Mouse (Mus musculus): ENCODE measurements around the gene Amn. TPM values are rescaled to one million over a fixed set of nuclear protein-coding genes. Genes with fewer than 3 reads are reported as not detected.

Amn gene
- total and polyA plus RNA-seq, 3 experiments = 0.12 to 0.14 TPM; not detected in 1

GRCm38 (mm10) chr12:111239930-111240329 is 31.0 kb upstream of the Amn start:
- Histone ChIP-seq H3K9ac (ENCODE audit: control insufficient read depth, low read depth, low read length, poor library complexity, severe bottlenecking) (no peak overlapping the region), H3K4me3 (ENCODE audit: control insufficient read depth in 1 of 2, insufficient read depth in 1 of 2, low read depth in 2 of 2, low read length in 2 of 2) (no peak overlapping the region), H3K27me3 (ENCODE audit: control insufficient read depth in 1 of 2, insufficient read depth in 2 of 2, low read length in 2 of 2) (no peaks in the 10 kb centered on the region), H3K27ac (ENCODE audit: control insufficient read depth, low read depth, low read length) (no peak overlapping the region), H3K9me3 (replicated peaks; ENCODE audit: insufficient read depth, low read length) (no peaks in the 10 kb centered on the region), H3K79me2 (ENCODE audit: control insufficient read depth, insufficient read depth, low read length, poor library complexity) (no peaks in the 10 kb centered on the region), H3K4me1 (ENCODE audit: control insufficient read depth in 1 of 2, insufficient read depth in 2 of 2, low read length in 2 of 2) (no peaks in the 10 kb centered on the region), H3K36me3 (ENCODE audit: control insufficient read depth in 1 of 2, insufficient read depth in 2 of 2, low read length in 2 of 2) (peaks cover 0 to 11% of the 10 kb centered on the region in 2 experiments; a peak in 2 of 4 replicates)
- TF ChIP-seq MYB (IDR thresholded peaks at IDR 0.05; ENCODE audit: low read depth, low read length) (no peak), POLR2A (IDR thresholded peaks at IDR 0.05; ENCODE audit: control insufficient read depth in 1 of 2, insufficient read depth in 1 of 2, low read depth in 1 of 2, low read length in 2 of 2, poor library complexity in 1 of 2) (no peak), BHLHE40 (IDR thresholded peaks at IDR 0.05; ENCODE audit: borderline replicate concordance, low read depth, low read length) (no peak), MAX (IDR thresholded peaks at IDR 0.05; ENCODE audit: low read length) (no peak), ZC3H11A (IDR thresholded peaks at IDR 0.05; ENCODE audit: low read depth, low read length) (no peak), TBP (IDR thresholded peaks at IDR 0.05; ENCODE audit: low read depth, low read length) (no peak), MEF2A (IDR thresholded peaks at IDR 0.05; ENCODE audit: extremely low read depth, insufficient replicate concordance, low read depth, low read length, poor library complexity, severe bottlenecking) (no peak), JUND (IDR thresholded peaks at IDR 0.05; ENCODE audit: low read depth, low read length) (no peak), E2F4 (IDR thresholded peaks at IDR 0.05; ENCODE audit: borderline replicate concordance, low read depth, low read length) (no peak), SIN3A (IDR thresholded peaks at IDR 0.05; ENCODE audit: low read length) (no peak), GATA1 (IDR thresholded peaks at IDR 0.05; ENCODE audit: low read depth, low read length) (no peak), ETS1 (IDR thresholded peaks at IDR 0.05; ENCODE audit: low read depth, low read length) (no peak), CHD2 (IDR thresholded peaks at IDR 0.05; ENCODE audit: low read length) (no peak), MXI1 (IDR thresholded peaks at IDR 0.05; ENCODE audit: low read depth, low read length) (no peak), MYC (IDR thresholded peaks at IDR 0.05; ENCODE audit: low read depth, low read length) (no peak), MAZ (IDR thresholded peaks at IDR 0.05; ENCODE audit: low read depth, low read length) (no peak), TAL1 (IDR thresholded peaks at IDR 0.05; ENCODE audit: low read length) (no peak)
- no peak for DNase-seq (ENCODE audit: low read depth, low spot score)

DNA sequence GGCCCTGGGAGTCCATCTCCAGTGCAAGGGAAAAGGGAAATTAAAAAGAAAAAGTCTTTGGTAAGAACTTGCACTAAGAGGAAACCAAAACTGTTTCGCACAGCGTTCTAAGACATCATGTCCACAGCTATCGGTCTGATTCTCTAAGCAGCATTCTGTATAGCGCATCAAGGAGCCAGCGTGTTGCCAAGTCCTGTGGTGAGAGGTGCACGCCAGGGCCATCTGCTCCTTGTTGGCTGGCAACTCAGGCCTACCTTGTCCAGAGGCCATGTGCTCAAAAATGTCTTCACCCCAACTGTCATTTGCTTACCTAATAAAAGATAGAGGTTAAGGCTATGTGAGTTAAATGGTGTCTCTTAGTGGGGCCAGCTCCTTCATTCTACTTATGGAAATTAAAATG is 29.0 kb upstream of the Amn start:
- TF ChIP-seq USF2 (IDR thresholded peaks at IDR 0.05; ENCODE audit: borderline replicate concordance in 1 of 2, insufficient read depth in 1 of 2, low read depth in 1 of 2, low read length in 2 of 2) (no peak), MYC (IDR thresholded peaks at IDR 0.05; ENCODE audit: low read depth, low read length) (no peak), ZNF384 (IDR thresholded peaks at IDR 0.05; ENCODE audit: low read depth, low read length) (no peak), TBP (IDR thresholded peaks at IDR 0.05; ENCODE audit: low read depth, low read length) (no peak), TAL1 (IDR thresholded peaks at IDR 0.05; ENCODE audit: low read length) (no peak), EP300 (IDR thresholded peaks at IDR 0.05; ENCODE audit: low read depth in 1 of 2, low read length in 2 of 2) (no peak), GABPA (IDR thresholded peaks at IDR 0.05; ENCODE audit: low read depth, low read length) (no peak)
- H3K4me3 ChIP-seq (ENCODE audit: control insufficient read depth in 1 of 2, insufficient read depth in 1 of 2, low read depth in 2 of 2, low read length in 2 of 2) = no peak overlapping the region
- H3K36me3 ChIP-seq (ENCODE audit: control insufficient read depth in 1 of 2, insufficient read depth in 2 of 2, low read length in 2 of 2) = peaks cover 0 to 9% of the 10 kb centered on the region in 2 experiments; a peak in 2 of 4 replicates
- no peaks in the 10 kb centered on the region for H3K79me2 ChIP-seq (ENCODE audit: control insufficient read depth, insufficient read depth, low read length, poor library complexity)
- H3K27ac ChIP-seq (ENCODE audit: control insufficient read depth, low read depth, low read length) = no peak overlapping the region
- H3K9ac ChIP-seq (ENCODE audit: control insufficient read depth, low read depth, low read length, poor library complexity, severe bottlenecking) = no peak overlapping the region
- H3K27me3 ChIP-seq (ENCODE audit: control insufficient read depth in 1 of 2, insufficient read depth in 2 of 2, low read length in 2 of 2) = no peaks in the 10 kb centered on the region
- 0 out of 4 replicates have a peak, but pooled peaks cover 0 to 2% of the 10 kb centered on the region in 2 experiments for H3K4me1 ChIP-seq (ENCODE audit: control insufficient read depth in 1 of 2, insufficient read depth in 2 of 2, low read length in 2 of 2)
- DNase-seq (ENCODE audit: low read depth, low spot score) = no peak
- no peaks in the 10 kb centered on the region for H3K9me3 ChIP-seq (replicated peaks; ENCODE audit: insufficient read depth, low read length)

Measured in MEL (cell line).